Mouse (Mus musculus) limb, embryonic 14.5 days (tissue): ENCODE measurements around the gene Sox5. TPM values are rescaled to one million over a fixed set of nuclear protein-coding genes. Genes with fewer than 3 reads are reported as not detected.

Source experiments
- ATAC-seq: fragments of 200-750 bp; cut with Nextera tagmentation; 2 replicates; pipeline ENCODE4 v1.8.0; 2017; ENCODE audit warnings: low read depth, moderate number of reproducible peaks, moderate TSS enrichment; ENCODE audit not compliant: low FRiP score
- DNase-seq: peaks from one replicate; pipeline ENCODE4 v3.0.0-alpha.2; 2015; ENCODE audit warnings: low spot score
- H3K27ac ChIP-seq: fragments of 300-500 bp; sonication (generic); replicated peaks from 2 replicates; pipeline ENCODE4 v1.5.1; 2014; ENCODE audit warnings: low read depth, mild to moderate bottlenecking, low read length, moderate library complexity, mixed read lengths
- H3K27me3 ChIP-seq: fragments of 300-500 bp; sonication (generic); 2 replicates; pipeline ENCODE4 v1.6.1; 2014; ENCODE audit warnings: low read length, mixed read lengths; ENCODE audit not compliant: control insufficient read depth, insufficient read depth
- H3K36me3 ChIP-seq: fragments of 300-500 bp; sonication (generic); 2 replicates; pipeline ENCODE4 v1.6.1; 2014; ENCODE audit warnings: mild to moderate bottlenecking, low read length, moderate library complexity, mixed read lengths; ENCODE audit not compliant: control insufficient read depth, insufficient read depth
- H3K4me1 ChIP-seq: fragments of 300-500 bp; sonication (generic); 2 replicates; pipeline ENCODE4 v1.6.1; 2014; ENCODE audit warnings: antibody characterized with exemption, low read length, mixed read lengths; ENCODE audit not compliant: control insufficient read depth, insufficient read depth
- H3K4me2 ChIP-seq: fragments of 300-500 bp; sonication (generic); replicated peaks from 2 replicates; pipeline ENCODE4 v1.6.1; 2014; ENCODE audit warnings: low read depth, mild to moderate bottlenecking, low read length, moderate library complexity; ENCODE audit not compliant: severe bottlenecking
- H3K4me3 ChIP-seq: fragments of 300-500 bp; sonication (generic); replicated peaks from 2 replicates; pipeline ENCODE4 v1.5.1; 2014; ENCODE audit warnings: low read length
- H3K9ac ChIP-seq: fragments of 300-500 bp; sonication (generic); 2 replicates; pipeline ENCODE4 v1.6.1; 2014; ENCODE audit warnings: mild to moderate bottlenecking, low read depth, low read length, moderate library complexity; ENCODE audit not compliant: severe bottlenecking
- H3K9me3 ChIP-seq: fragments of 300-500 bp; sonication (generic); 2 replicates; pipeline ENCODE4 v1.6.1; 2016; ENCODE audit warnings: low read length; ENCODE audit not compliant: control insufficient read depth
- POLR2A ChIP-seq: fragments of 200-500 bp; IDR thresholded peaks from 2 replicates; pipeline ENCODE4 v1.8.0; 2012; ENCODE audit warnings: inconsistent platforms, mild to moderate bottlenecking, moderate library complexity, borderline replicate concordance; ENCODE audit not compliant: insufficient read depth, insufficient read length; ENCODE audit errors: extremely low read depth
- WGBS: fragments of 180-500 bp; shearing (Covaris S2); extraction: QIAGEN DNeasy Blood & Tissue Kit; methylation state at CpG from one replicate; pipeline ENCODE4 v1.1.7; 2014; 5-methylcytosine and 5-hydroxymethylcytosine counted together
- polyA plus RNA-seq, 2 experiments: library from polyadenylated mRNA; depleted of rRNA in 1 of 2; stranded (reverse) in 1 of 2; unstranded in 1 of 2; fragments of >200 nt; fragmentation: Nextera tagmentation in 1 of 2; extraction: Ambion mirVana in 1 of 2; gene quantifications; 2 replicates each; pipeline versions ENCODE4 v1.2.1 to v1.2.3; 2012 to 2014

Sox5 gene
- polyA plus RNA-seq, 2 experiments: 20.6 to 32.8 TPM

DNA sequence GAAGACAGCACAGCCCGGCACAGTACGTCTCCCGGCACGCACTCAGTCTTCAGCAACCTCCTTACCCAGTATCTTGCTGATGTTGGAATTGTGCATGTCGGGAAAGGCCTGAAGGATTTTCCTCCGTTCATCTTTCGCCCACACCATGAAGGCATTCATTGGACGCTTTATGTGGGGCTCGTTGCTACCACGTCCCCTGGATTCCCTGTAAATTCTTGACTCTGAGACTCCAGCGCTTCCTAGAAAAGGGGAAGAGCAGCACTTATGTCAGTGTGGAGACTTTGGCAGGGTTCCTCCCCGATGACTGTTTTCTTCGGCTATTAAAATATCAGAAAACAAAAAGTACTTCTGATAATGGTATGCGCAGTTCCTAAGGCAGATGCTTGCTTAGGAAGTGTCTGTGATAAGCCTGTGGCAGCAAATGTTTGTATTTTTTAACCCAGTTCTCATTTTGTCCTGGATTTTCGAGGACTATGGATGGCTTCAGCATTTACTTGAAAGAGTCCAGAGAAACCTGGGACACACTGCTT, 940.6 kb downstream of the Sox5 start:
- H3K27ac ChIP-seq: no peak overlapping the region
- TF ChIP-seq POLR2A: no peak
- peaks cover 28% of the 10 kb centered on the region for H3K27me3 ChIP-seq
- H3K9ac ChIP-seq: no peak overlapping the region
- ATAC-seq (no peak), DNase-seq (no peak)
- peaks cover 5% of the 10 kb centered on the region; the same call in 1 of the 2 replicates for H3K4me1 ChIP-seq
- H3K36me3 ChIP-seq: peaks cover 5% of the 10 kb centered on the region
- whole genome bisulfite sequencing: 90% methylated on average over 15 of the region's 15 CpGs
- no peak overlapping the region for H3K4me3 ChIP-seq
- H3K4me2 ChIP-seq: no peak overlapping the region
- H3K9me3 ChIP-seq: no peaks in the 10 kb centered on the region

DNA sequence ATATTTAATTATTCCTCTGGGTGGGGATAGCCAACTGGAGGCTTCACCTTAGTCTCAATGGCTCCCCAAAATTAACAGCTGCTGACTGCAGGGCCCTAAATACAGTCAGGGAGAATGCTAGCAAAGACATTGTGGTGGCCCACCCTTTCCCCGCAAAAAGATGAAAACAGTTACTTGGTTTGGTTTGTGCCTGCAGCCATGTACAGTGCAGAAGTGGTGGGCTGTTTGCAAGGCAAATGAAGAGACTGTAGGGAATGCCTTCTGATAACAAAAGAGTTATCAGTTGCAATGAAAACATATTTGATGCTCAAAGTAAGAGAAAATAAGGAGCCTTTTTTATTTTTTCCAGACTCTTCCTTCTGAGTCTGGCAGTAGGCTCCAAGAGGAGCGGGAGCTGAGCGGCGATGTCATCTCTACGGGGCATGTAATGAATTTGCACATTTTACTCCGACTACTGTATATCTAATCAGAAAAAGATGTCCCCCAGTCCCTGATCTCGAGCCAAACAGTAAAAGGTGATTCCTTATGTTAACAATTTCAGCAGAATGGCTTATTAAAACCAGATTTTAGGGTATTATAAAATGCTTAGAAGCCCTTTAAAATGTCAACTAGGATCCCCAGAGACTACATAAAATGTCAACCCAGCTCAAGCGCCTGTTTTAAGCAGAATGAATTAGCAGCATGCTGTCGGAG, 943.2 kb downstream of the Sox5 start:
- Histone ChIP-seq H3K36me3 (peaks cover 7% of the 10 kb centered on the region), H3K9ac (no peak overlapping the region), H3K9me3 (no peaks in the 10 kb centered on the region), H3K4me2 (no peak overlapping the region), H3K27me3 (peaks cover 26% of the 10 kb centered on the region), H3K4me3 (no peak overlapping the region), H3K4me1 (peaks cover 2% of the 10 kb centered on the region; the same call in 1 of the 2 replicates), H3K27ac (no peak overlapping the region)
- WGBS: 25% methylated on average over 9 of the region's 9 CpGs
- TF ChIP-seq POLR2A: no peak
- ATAC-seq (peak; percentile 57; the same call in 1 of the 2 replicates), DNase-seq (peak; percentile 58)

GRCm38 (mm10) chr6:143835331-143835730, 946.4 kb downstream of the Sox5 start:
- Histone ChIP-seq H3K27ac (no peak overlapping the region), H3K36me3 (peaks cover 13% of the 10 kb centered on the region), H3K4me2 (no peak overlapping the region), H3K27me3 (peaks cover 8% of the 10 kb centered on the region), H3K4me3 (no peak overlapping the region), H3K4me1 (peaks cover 2% of the 10 kb centered on the region; the same call in 1 of the 2 replicates), H3K9ac (no peak overlapping the region), H3K9me3 (no peaks in the 10 kb centered on the region)
- no peak for TF ChIP-seq POLR2A
- ATAC-seq (no peak), DNase-seq (peak; percentile 50)
- 44% methylated on average over 7 of the region's 7 CpGs for WGBS

GRCm38 (mm10) chr6:143833986-143834385, 947.8 kb downstream of the Sox5 start:
- Histone ChIP-seq H3K4me3 (no peak overlapping the region), H3K9ac (no peak overlapping the region), H3K9me3 (no peaks in the 10 kb centered on the region), H3K4me1 (peaks cover 2% of the 10 kb centered on the region; the same call in 1 of the 2 replicates), H3K27me3 (0 out of 2 replicates have a peak, but pooled peaks cover 3% of the 10 kb centered on the region), H3K27ac (no peak overlapping the region), H3K4me2 (no peak overlapping the region), H3K36me3 (peaks cover 13% of the 10 kb centered on the region)
- no peak for TF ChIP-seq POLR2A
- ATAC-seq (no peak), DNase-seq (no peak)
- WGBS: 87% methylated on average over 3 of the region's 3 CpGs

GRCm38 (mm10) chr6:143833182-143833558, 948.6 kb downstream of the Sox5 start:
- Histone ChIP-seq H3K9me3 (no peaks in the 10 kb centered on the region), H3K4me1 (peaks cover 2% of the 10 kb centered on the region; the same call in 1 of the 2 replicates), H3K4me3 (no peak overlapping the region), H3K27me3 (0 out of 2 replicates have a peak, but pooled peaks cover 3% of the 10 kb centered on the region), H3K36me3 (peaks cover 13% of the 10 kb centered on the region), H3K27ac (no peak overlapping the region), H3K9ac (no peak overlapping the region), H3K4me2 (no peak overlapping the region)
- DNase-seq (no peak), ATAC-seq (no peak)
- no peak for TF ChIP-seq POLR2A
- WGBS: 94% methylated on average over 23 of the region's 23 CpGs
